Mouse (Mus musculus) 416B (cell line): ENCODE measurements around the gene Bend5.

Experiments
- DNase-seq: peaks from one replicate; pipeline ENCODE4 v3.0.0; 2011; ENCODE audit warnings: low read depth

Bend5 gene

DNA sequence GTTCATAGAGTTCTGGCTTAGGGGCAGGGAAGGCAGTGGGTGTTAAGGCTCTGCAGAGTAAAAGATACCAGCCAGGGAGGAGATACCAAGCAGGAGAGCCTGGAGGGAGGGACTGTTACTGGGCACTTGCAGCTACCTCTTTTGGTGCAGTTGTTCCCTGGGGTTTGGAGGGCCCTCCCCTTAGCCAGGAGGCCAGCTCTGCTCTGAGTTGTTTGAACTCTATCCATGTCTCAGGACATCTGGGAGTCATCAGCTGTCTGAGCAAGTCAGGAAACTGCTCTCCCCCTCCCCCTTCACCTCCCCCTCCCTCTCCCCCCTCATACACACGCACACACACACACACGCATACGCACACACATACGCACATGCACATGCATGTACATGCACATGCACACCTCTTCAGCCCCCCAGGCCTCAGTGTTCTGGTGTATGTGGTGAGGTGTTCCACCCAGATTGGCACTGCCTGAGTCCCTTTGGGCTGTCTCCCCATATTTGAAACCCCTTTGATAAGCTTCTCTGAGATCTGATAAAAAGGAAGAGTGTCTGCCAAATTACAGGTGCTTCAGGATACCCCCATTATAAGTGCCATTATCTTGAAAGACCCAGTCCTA is 72.5 kb downstream of the Bend5 start:
- DNase-seq, result no peak

GRCm38 (mm10) chr4:111493750-111494404 is 79.1 kb downstream of the Bend5 start:
- DNase-seq, result no peak

- peak; percentile 34 for DNase-seq
Measured at GRCm38 (mm10) chr4:111495949-111496348, 81.1 kb downstream of the Bend5 start.

DNA sequence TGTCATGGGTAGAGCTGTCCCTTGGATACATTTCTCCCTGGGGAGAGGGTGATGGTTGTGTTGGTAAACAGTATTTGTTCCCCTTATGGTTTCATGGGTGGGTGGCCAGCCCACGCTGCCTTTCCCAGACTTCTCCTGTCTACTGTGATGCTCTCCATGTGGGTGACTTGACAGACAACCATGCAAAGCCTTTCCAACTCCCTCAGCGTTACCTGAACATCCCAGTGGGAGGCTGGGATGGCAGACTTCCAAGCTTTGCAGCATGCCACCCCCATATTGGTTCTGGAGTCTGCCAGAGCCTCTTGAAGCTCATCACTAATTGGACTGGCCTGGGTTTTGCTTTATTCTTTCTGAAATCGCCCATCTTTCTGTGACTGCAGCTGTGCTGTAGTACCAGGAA is 83.9 kb downstream of the Bend5 start:
- DNase-seq, result no peak

- no peak for DNase-seq
Measured at GRCm38 (mm10) chr4:111501441-111501840, 86.6 kb downstream of the Bend5 start.

DNA sequence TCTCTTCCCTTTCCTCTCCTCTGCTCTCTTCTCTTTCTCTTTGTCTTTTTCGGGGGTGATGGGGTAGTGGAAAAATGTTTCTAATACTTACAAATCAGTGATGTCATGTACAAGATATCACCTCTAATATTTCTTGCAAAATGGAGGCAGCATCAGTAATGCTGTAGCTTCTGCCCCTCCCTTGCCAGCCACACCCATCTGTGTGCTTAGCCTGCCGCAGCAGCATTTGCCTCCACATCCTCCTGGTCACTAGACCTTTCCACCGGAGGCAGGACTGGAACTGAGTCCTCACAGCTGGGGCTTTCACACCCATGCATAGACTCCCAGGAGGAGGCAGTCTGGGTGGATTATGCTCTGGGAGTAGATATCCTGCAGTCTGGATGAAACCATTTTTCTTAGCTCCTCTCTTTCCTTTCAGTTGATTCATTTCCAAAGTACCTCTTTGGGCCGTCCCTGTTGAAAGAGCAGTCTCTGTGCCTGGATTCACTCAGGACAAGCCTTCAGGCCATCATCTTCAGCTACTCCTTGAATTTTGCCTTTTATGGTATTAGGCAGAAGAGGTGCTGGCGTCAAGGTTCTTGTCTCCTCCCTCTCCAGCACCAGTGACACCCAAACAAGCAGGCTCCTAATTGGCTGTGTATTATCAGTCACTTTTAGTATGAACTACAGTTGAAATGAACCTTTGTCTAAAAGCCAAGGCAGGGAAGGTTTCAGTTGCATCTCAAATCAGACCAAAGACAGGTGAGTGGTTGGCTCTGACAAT is 88.3 kb downstream of the Bend5 start:
- DNase-seq, result no peak

GRCm38 (mm10) chr4:111504952-111505351 is 90.1 kb downstream of the Bend5 start:
- no peak for DNase-seq
